Mouse (Mus musculus) right cerebral cortex, postnatal 36 days (tissue): ENCODE measurements at regions not wholly inside any gene's neighbourhood (a gene's known extent, or its start where the extent isn't known, plus 50 kb on each side); places are given as distances from the start of the nearest gene placed in this dataset.

ENCODE experiments used
- DNase-seq, 2 experiments: peaks; one replicate each; pipeline ENCODE4 v3.0.0; 2022; ENCODE audit warnings: low spot score in 2 of 2, mixed read lengths in 1 of 2

- DNase-seq: no peak
These were observed 119.8 kb upstream of the Sphkap start for GRCm38 (mm10) chr1:83527803-83528202.

- no peak for DNase-seq
These were observed 101.4 kb upstream of the Sphkap start for GRCm38 (mm10) chr1:83509356-83509755.

GRCm38 (mm10) chr1:83505386-83505785 lies 97.4 kb upstream of the Sphkap start:
- peak; percentile 5 to 51 for DNase-seq

DNA sequence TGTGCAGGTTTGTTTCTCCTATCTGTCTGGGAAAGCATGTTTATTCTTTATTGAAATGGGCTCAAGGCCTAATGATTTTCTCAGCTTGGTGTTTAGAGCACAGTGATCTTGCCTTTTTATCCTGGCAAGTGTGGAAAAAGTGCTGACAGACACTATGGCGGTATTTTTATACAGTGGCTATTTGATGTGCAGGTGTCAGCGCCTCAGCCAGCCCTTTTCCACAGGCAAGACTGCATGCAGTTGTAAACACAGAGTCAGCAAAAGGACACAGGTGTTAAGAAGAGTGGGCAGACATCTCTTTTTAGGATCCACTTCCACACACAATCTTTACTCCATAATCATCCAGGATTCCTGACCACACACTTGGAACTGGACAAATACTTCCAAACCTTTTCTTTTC lies 88.9 kb upstream of the Sphkap start:
- no peak for DNase-seq

DNA sequence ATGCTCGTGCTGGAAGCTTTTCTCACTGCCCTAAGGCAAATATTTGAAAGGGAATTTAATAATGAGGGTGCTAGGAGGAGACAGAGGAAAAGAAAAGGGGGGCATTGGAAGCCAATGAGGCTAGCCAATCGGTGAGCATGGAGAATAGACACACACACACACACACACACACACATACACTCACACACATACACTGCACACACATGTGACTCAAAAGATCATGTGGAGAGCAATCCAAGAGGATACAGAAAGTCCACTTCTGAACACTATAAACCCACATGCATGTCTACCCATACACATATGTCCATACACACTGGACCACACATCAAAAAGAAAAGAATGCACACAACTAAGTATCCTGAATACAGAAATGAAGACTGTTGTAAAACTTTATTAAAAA lies 88.4 kb upstream of the Sphkap start:
- no peak for DNase-seq

DNA sequence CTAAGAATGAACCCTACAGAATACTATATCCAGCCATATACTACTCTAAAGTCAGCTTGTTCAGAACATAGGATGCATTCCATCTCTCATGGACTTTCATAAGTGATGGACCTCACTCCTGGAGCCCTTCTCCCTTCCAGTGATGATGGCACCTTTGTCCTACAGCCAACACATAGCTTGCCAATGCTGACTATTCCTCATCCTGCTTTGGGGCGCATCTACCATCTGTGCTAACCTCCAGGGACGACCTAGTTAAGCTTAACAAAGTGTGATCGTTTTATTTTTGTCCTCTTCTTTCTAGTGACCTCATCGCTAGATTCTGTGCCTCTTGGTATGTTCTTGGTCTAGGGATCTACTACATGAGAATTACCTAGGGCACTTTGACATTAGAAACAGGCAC lies 87.0 kb upstream of the Sphkap start:
- DNase-seq: no peak

DNA sequence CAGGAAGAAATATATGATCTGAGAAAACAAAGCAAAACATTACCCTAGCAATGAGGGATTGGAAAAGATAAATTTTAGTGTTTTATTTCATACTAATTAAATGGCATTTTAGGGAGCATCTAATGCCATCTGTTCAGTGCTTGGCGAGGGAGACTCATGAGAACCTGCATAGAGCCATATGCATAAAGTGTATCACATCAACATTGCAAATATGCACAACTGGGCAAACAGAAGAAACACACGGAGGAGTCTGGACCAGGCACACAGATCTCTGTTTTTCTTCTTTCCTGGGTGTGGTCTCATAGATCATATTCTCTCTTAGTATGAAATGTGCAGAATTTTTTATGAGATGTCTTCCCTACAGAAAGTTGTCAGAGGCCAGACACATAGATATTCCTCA lies 71.1 kb upstream of the Sphkap start:
- no peak for DNase-seq
